Mouse (Mus musculus) intestine, postnatal 0 days (tissue): ENCODE results near the gene E2f8. TPM values are rescaled to one million over a fixed set of nuclear protein-coding genes. Genes with fewer than 3 reads are reported as not detected.

Experiments used
- ATAC-seq: fragments of 200-750 bp; cut with Nextera tagmentation; 2 replicates; pipeline ENCODE4 v1.8.0; 2017; ENCODE audit warnings: mild to moderate bottlenecking, moderate TSS enrichment, moderate library complexity
- H3K27ac ChIP-seq: fragments of 300-500 bp; sonication (generic); 2 replicates; pipeline ENCODE4 v1.5.1; 2014; ENCODE audit warnings: mild to moderate bottlenecking, low read depth, low read length, moderate library complexity
- H3K27me3 ChIP-seq: fragments of 300-500 bp; sonication (generic); replicated peaks from 2 replicates; pipeline ENCODE4 v1.6.1; 2014; ENCODE audit warnings: low read length, mixed read lengths; ENCODE audit not compliant: control insufficient read depth, insufficient read depth
- H3K36me3 ChIP-seq: fragments of 300-500 bp; sonication (generic); 2 replicates; pipeline ENCODE4 v1.6.1; 2014; ENCODE audit warnings: mild to moderate bottlenecking, moderate library complexity; ENCODE audit not compliant: control insufficient read depth, insufficient read depth
- H3K4me1 ChIP-seq: fragments of 300-500 bp; sonication (generic); replicated peaks from 2 replicates; pipeline ENCODE4 v1.6.1; 2014; ENCODE audit warnings: antibody characterized with exemption, low read length, mixed read lengths; ENCODE audit not compliant: control insufficient read depth, insufficient read depth
- H3K4me2 ChIP-seq: fragments of 300-500 bp; sonication (generic); replicated peaks from 2 replicates; pipeline ENCODE4 v1.6.1; 2014; ENCODE audit warnings: low read depth, mild to moderate bottlenecking, moderate library complexity
- H3K4me3 ChIP-seq: fragments of 300-500 bp; sonication (generic); 2 replicates; pipeline ENCODE4 v1.5.1; 2014; ENCODE audit warnings: low read depth, low read length
- H3K9ac ChIP-seq: fragments of 300-500 bp; sonication (generic); 2 replicates; pipeline ENCODE4 v1.6.1; 2014; ENCODE audit warnings: mild to moderate bottlenecking, low read depth, low read length
- H3K9me3 ChIP-seq: fragments of 300-500 bp; sonication (generic); 2 replicates; pipeline ENCODE4 v1.6.1; 2016; ENCODE audit warnings: mixed run types; ENCODE audit not compliant: control insufficient read depth
- CTCF ChIP-seq: sonication (generic); IDR thresholded peaks from 2 replicates; pipeline ENCODE4 v1.5.1; 2016; ENCODE audit warnings: low read depth, mild to moderate bottlenecking, control low read depth, antibody characterized with exemption, moderate library complexity
- WGBS: fragments of 180-500 bp; shearing (Covaris S2); extraction: QIAGEN DNeasy Blood & Tissue Kit; methylation state at CpG from one replicate; pipeline ENCODE4 v1.1.7; 2014; 5-methylcytosine and 5-hydroxymethylcytosine counted together
- polyA plus RNA-seq: library from polyadenylated mRNA; unstranded; fragments of >200 nt; fragmentation: Nextera tagmentation; extraction: Ambion mirVana; gene quantifications from 2 replicates; pipeline ENCODE4 v1.2.1, GENCODE M21; 2015

Gene E2f8
- polyA plus RNA-seq, 1 experiment from 2014 or later, result 18.1 TPM

GRCm38 (mm10) chr7:48917463-48917862, 36.1 kb upstream of the E2f8 start:
- H3K9me3 ChIP-seq, result no peaks in the 10 kb centered on the region
- TF ChIP-seq CTCF, result no peak
- no peak overlapping the region for H3K9ac ChIP-seq
- H3K4me3 ChIP-seq, result no peak overlapping the region
- 25% methylated on average over 5 of the region's 5 CpGs for WGBS
- H3K4me2 ChIP-seq, result no peak overlapping the region
- no peaks in the 10 kb centered on the region for H3K4me1 ChIP-seq
- no peaks in the 10 kb centered on the region for H3K36me3 ChIP-seq
- H3K27me3 ChIP-seq, result no peaks in the 10 kb centered on the region
- no peak overlapping the region for H3K27ac ChIP-seq
- ATAC-seq, result no peak

GRCm38 (mm10) chr7:48914630-48915506, 33.5 kb upstream of the E2f8 start:
- H3K9ac ChIP-seq, result no peak overlapping the region
- H3K4me2 ChIP-seq, result no peak overlapping the region
- H3K27me3 ChIP-seq, result no peaks in the 10 kb centered on the region
- no peak for ATAC-seq
- no peaks in the 10 kb centered on the region for H3K4me1 ChIP-seq
- no peak for TF ChIP-seq CTCF
- no peaks in the 10 kb centered on the region for H3K9me3 ChIP-seq
- H3K36me3 ChIP-seq, result no peaks in the 10 kb centered on the region
- WGBS, result 69% methylated on average over 12 of the region's 12 CpGs
- H3K4me3 ChIP-seq, result no peak overlapping the region
- H3K27ac ChIP-seq, result no peak overlapping the region

- no peak for TF ChIP-seq CTCF
- Histone ChIP-seq H3K36me3 (no peaks in the 10 kb centered on the region), H3K27ac (no peak overlapping the region), H3K4me1 (0 out of 2 replicates have a peak, but pooled peaks cover 4% of the 10 kb centered on the region), H3K27me3 (no peaks in the 10 kb centered on the region), H3K9me3 (no peaks in the 10 kb centered on the region), H3K4me2 (no peak overlapping the region), H3K9ac (no peak overlapping the region), H3K4me3 (no peak overlapping the region)
- ATAC-seq, result no peak
Measured at GRCm38 (mm10) chr7:48911146-48911545, 29.8 kb upstream of the E2f8 start.

- no peak for ATAC-seq
Measured at GRCm38 (mm10) chr7:48910282-48910681, 28.9 kb upstream of the E2f8 start.

GRCm38 (mm10) chr7:48909342-48909671, 27.9 kb upstream of the E2f8 start:
- no peak for ATAC-seq
- no peak overlapping the region for H3K4me3 ChIP-seq
- no peak overlapping the region for H3K4me2 ChIP-seq
- TF ChIP-seq CTCF, result no peak
- no peaks in the 10 kb centered on the region for H3K27me3 ChIP-seq
- 49% methylated on average over 4 of the region's 4 CpGs for WGBS
- H3K9ac ChIP-seq, result no peak overlapping the region
- H3K4me1 ChIP-seq, result 0 out of 2 replicates have a peak, but pooled peaks cover 4% of the 10 kb centered on the region
- H3K36me3 ChIP-seq, result no peaks in the 10 kb centered on the region
- H3K9me3 ChIP-seq, result no peaks in the 10 kb centered on the region
- H3K27ac ChIP-seq, result no peak overlapping the region

More at GRCm38 (mm10) chr7:48910282-48910681, 28.9 kb upstream of the E2f8 start:
- H3K9me3 ChIP-seq, result no peaks in the 10 kb centered on the region
- H3K27me3 ChIP-seq, result no peaks in the 10 kb centered on the region
- TF ChIP-seq CTCF, result no peak
- H3K9ac ChIP-seq, result no peak overlapping the region
- no peak overlapping the region for H3K27ac ChIP-seq
- H3K36me3 ChIP-seq, result no peaks in the 10 kb centered on the region
- 74% methylated on average over 6 of the region's 6 CpGs for WGBS
- no peak overlapping the region for H3K4me3 ChIP-seq
- no peak overlapping the region for H3K4me2 ChIP-seq
- H3K4me1 ChIP-seq, result 0 out of 2 replicates have a peak, but pooled peaks cover 4% of the 10 kb centered on the region

GRCm38 (mm10) chr7:48908521-48909341, 27.3 kb upstream of the E2f8 start, which contains the start of gene Nav2:
Gene Nav2, plus strand, starts transcription at chr7:48908716.
- Histone ChIP-seq H3K4me2 (no peak within 1 kb of the TSS), H3K4me1 (0 out of 2 replicates have a peak, but pooled peaks cover 4% of the 10 kb centered on the region), H3K9me3 (no peaks in the 10 kb centered on the region), H3K4me3 (no peak within 1 kb of the TSS), H3K27me3 (no peaks in the 10 kb centered on the region), H3K36me3 (no peaks in the 10 kb centered on the region), H3K9ac (no peak within 1 kb of the TSS), H3K27ac (no peak within 1 kb of the TSS)
- no peak for TF ChIP-seq CTCF
- no peak for ATAC-seq
- WGBS, result 54% methylated on average over 8 of the region's 8 CpGs
